Mouse (Mus musculus): ENCODE data around the gene Kcnq1.

Kcnq1 gene

DNA sequence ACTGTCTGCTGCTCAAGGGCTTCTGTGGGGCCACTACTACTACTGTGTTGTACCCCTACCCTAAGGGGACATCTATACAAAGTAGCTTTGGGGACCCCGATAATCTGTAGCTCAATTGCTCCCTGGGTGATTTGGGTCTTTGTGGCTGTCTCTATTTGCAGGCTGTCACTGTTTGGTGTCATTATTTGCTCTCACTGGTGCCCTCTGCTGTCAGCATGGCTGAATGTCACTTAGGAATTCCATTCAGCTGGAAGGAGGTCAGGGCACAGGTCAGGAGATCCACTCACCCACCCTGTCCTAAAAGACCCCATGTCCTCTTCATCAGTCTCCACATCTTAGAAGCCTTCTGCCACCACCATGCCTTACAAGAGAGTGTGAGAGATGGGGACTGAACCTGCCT, 32.6 kb downstream of the Kcnq1 start:
- DNase-seq: peak; percentile 22

DNA sequence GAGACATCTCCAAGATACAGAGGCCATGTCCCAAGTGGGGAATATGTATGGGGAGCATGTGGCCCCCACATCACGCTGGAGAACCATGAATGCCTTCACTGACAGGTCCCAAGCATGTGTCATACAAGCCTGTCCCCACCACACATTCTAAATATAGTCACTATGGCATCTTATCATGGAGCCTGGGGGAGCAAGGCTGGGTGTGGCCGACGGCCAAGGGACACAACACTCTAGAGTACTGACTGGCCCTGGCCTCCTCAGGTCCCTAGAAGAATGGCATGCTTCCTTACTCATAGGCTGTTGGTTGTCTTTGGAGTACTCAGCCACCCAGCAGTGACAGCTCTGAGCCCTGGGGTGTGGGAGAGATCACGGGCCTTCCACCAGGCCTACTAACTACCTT, 33.8 kb downstream of the Kcnq1 start:
- no peak for DNase-seq

DNA sequence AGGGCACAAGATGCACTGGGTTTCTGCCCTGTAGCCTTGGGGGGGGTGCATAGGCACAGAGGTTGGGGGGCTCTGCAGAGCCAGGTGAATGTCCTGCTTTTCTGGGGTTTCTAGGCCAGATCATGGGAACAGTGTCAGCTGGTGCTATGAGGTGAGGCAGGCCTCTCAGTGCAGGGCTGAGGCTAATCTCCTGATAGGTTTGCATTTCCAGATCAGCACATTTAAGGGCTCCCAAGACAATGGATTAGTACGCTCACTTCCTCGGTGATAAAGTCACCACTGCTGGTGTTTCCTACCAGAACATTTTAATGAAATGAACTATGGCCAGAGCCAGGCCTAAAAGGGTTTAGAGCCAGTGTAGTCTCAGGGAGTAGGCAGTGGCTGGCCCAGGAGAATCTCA, 36.5 kb downstream of the Kcnq1 start:
- no peak for DNase-seq

DNA sequence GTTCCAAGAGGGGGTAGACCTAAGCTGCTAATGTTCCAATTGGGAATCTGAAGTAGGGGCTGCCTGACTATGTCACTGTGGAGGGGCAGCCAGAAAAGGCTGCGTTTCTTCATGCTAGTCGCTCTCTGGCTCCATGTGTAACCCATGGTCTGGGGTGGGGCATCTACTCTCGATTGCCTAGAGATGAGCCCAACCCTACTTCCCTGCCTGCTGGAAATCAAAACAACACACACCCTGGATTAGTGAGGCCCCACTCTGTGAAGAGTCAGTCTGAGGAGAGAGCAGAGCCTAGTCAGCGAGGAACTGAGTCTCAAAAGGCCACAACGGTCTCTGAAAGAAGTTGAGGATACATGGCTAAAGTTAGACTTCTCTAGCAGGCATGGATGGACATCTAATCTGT, 40.9 kb downstream of the Kcnq1 start:
- DNase-seq: no peak

DNA sequence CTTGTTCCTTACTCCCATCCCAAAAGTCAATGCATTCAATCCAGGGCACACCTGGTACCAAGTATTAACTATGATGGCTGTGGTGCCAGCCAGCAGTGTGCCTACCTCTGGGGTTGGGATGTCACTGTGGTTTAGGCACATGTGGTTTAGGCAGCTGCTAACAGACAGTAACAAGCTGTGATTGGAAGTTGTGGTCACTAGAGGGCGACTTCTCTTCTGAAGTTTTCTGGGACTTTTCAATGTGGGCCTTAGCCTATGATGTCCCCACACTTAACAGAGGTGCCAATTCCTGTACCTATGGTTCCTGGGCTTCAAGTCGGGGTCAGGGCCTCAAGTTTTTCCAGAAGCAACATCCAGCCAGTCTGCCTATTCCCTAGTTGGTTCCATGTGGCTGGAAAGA, 45.0 kb downstream of the Kcnq1 start:
- DNase-seq: no peak

DNA sequence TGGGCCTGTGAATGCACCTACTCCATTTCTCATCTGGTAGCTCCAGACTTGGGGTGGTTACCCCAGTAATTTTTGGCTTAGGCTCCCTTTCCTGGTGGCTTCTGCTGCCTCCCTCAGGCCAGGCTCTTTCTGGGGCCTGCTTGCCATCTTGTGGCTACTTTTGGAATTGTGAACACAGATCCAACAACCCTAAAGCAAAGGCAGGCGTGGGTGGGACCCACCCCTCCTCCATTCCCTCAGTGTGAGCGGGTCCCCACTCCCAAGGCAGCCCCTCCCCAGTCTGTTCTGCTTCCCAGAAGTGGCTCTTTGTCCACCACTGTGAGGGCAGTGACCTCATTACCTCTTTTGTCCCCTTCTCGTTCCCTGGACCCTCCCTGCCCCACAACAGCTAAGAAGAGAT, 46.2 kb downstream of the Kcnq1 start:
- DNase-seq: no peak

DNA sequence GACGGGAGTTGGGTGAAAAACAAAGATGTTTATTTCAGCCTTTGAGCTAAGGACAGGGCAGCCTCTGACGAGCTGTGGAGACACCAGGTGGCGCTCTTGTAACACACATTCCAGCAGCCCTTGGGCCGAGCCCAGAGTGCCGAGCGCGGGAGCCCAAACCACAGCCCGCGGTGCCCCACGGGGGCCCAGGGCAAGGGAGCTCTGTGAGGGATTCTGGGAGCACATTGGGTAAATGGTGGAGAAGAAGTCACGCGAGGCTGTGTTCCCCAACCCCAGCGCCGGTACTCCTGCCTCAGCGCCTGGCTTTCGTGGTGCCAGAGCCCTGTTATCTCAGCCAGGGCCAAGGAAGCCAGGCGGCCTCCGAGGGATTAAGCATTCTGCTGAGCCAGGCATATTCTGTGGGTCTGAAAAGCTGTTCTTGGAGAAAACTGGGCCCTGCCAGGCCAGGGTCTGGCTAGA, 47.8 kb downstream of the Kcnq1 start:
- DNase-seq: peak; percentile 55

DNA sequence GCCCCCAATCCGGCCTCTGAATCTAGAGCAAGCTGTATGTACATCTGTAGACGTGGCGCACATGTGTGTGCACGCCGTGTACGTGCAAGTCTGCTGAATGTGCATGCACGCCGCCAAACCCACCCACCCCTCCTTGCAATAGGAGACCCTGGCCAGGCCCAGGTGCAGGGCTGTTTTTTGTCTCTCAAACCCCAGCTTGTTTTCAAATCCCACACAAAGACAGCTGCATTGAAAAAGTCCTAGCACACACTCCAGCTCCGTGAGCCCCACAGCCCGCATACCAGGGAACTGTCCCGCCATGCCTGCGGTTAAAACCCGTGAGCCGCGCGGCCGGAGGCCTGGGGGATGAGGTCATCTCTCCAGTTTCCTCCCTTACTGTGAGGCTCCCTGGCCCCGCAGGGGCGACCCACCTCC, 48.3 kb downstream of the Kcnq1 start:
- DNase-seq: no peak

DNA sequence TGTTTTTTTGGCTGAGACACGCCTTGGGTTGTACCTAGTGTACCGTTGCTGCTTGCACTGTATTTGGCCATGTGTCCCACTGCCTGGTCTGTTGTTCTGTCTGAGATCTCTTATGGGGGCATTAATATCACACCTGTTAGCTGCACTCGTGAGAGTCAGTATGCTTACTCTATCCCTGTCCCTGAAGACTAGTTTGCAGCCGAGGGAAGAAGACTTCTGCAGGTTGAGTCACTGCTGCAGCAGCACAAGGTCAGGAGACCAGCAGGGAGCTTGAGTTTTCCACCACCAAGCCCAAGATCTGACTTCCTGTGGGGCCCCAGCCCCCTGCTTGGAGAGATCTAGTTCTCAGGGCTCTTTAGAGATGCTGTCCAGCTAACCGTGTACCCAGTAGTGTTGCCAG, 49.1 kb downstream of the Kcnq1 start:
- no peak for DNase-seq

DNA sequence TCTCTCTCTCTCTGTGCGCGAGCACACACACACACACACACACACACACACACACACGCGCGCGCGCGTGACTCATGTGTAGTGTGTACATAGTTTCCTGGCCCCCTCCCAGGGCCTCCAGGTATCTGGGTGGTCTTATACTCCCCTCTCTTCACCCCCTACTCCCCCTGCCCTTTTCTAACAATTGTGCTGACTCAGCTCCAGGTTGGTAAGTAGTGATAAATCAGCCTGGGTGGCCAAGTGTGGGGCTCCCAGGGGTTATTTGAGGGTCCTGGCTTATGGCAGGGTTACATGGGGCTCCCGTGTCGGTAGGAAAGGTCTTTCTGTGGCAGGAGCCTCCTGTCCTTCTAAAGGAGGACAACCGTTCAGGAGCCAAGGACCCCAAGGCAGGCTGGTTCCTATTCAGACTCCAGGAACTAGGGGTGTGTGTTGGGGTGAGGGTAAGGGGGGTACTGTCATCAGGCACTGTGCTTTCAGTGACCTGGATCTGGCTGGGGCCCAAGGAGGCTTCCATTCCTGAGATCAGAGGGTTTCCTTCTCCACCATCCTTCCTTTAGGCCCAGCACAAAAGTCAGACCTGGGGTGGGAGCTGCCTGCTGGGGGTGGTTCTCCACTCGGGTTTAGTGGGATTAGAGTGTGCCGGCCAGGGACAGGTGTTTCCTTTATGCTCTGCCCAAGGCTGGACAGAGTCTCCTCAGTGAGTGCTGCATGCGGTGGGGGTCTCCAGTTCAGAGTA, 52.7 kb downstream of the Kcnq1 start:
- no peak for DNase-seq

DNA sequence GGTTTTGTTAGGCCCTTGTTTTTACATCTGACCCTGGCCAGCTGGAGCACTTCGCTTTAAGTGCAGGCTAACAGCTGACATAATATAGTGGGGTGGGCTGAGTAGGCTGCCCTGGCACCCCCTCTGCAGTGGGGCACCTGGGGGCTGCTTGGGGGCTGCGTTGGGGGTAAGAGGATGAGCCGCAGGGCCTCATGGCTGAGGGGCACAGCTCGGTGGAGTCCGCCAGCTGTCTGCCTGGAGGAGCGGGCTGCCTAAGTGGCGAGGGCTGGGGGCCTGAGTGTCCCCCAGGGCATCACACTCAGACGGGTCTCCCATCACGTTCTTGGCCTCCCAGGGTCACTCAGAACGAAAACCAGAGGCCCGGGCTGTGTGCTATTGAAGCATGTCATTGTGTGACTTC, 53.3 kb downstream of the Kcnq1 start:
- no peak for DNase-seq

DNA sequence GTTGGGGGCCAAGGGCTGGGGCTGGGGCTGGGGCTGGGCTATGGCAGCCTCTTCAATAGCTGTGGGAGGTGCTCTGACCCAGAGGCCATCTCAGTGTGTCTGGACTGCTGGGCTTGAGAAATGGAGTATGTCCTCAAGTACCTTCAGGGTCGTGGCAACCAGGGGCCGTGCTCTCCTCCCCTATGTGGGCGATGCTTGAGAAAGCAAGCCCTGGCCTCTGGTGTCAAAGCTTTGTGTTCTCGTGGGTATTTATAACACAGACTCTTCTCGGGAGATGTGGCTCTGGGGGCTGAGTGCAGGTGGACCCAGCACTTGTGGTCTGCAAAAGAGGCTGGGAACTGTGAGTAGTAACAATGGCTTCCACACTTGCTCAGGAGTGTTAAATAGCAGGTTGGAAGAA, 53.9 kb downstream of the Kcnq1 start:
- no peak for DNase-seq

DNA sequence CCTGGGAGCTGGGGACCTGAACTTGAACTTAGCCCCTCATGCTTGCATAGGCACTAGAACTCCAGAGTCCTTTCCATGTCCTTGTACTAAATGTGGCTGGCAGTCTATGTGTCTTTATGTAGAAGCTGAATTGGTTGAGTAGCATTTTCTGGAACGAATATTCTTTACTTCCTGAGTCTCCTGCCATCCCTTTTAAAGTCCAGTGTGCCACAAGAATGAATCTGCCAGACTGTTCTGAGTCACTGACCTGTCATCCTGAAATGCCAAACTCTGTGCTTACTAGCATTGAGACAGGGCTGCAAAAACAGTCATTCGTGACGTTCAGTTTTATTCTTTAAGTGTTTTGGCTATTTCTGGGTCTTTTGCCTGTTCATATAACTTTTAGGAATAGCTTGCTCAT, 55.9 kb downstream of the Kcnq1 start:
- no peak for DNase-seq

DNA sequence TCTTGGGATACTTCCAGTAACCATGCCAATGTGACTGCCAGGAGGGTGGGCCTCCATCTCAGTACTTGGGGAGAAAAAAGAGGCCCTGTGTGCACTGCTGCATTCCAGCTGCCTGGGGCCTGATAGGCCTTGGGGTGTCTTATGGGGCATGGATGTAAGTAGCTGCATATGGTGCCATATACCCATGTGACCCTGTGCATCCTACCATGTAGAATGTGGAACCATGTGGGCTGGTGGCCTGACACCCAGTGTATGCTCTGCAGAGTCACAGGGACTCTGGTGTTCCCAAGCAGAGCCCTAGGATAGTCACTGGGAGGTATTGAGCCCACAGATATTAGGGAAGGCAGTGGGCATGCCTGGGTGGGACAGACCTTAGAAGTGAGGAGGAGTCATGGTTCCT, 57.9 kb downstream of the Kcnq1 start:
- DNase-seq: no peak

DNA sequence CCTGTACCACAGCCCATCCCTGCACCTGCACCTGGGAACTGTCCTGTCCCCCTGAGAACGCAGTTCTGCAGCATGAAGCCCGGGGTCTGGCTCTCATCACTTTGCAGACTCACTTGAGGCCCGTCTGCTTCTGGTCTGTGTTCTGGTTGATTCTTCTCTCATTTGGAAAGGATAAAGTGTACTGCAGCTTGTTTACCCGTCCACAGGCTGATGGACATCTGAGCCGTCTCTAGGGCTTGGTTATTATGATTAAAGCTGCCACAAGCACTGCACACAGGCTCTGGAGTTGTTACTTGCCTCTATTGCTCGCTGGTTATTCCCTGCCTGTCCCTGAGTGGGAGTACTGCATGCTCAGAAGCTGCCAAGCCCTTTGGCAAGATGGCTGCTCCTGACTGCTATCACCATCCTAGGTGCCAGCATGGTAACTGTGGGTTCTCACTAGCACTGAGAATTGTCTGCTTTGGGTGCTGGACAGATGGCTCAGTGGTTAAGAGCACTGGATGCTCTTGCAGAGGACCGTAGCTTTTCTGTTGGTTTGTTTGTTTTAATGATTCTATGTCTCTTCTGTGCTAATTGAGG, 59.6 kb downstream of the Kcnq1 start:
- peak; percentile 49 for DNase-seq

DNA sequence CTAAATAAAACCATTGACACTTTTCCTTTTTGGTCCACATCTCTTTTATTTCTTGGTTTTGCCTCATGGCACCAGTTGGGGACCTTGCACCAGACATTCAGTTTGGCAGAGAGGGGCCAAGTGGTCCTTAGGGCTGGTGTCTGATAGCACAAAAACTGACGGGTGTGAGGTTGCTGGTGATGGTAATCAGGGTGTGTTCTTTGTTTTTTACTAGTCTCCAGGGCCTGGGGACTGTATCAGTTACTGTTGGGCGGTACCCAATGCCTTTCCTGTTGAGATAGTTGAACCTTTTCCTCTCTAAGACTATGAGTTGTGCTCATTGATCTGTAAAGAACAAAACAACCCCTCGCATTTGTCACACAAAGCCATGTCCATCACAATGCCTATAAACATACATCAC, 61.1 kb downstream of the Kcnq1 start:
- no peak for DNase-seq

DNA sequence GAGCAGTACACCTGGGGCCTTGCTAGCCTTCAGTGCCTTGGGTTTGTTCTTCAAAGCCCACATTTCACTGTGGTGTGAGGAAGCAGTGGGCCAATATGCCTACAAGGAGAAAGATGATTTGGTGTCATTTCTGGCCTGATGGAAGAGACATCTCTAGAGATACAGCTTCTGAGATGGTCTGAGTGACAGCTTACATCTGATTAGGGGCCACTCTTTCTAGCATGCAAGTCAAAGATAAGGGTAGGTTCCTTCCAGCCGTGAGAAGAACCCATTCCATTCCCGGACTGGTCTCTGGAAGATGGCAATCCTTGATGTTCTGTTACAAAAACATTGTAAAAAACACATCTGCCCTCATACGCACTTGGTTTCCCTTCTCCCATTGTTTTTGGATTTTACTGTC, 63.2 kb downstream of the Kcnq1 start:
- no peak for DNase-seq

DNA sequence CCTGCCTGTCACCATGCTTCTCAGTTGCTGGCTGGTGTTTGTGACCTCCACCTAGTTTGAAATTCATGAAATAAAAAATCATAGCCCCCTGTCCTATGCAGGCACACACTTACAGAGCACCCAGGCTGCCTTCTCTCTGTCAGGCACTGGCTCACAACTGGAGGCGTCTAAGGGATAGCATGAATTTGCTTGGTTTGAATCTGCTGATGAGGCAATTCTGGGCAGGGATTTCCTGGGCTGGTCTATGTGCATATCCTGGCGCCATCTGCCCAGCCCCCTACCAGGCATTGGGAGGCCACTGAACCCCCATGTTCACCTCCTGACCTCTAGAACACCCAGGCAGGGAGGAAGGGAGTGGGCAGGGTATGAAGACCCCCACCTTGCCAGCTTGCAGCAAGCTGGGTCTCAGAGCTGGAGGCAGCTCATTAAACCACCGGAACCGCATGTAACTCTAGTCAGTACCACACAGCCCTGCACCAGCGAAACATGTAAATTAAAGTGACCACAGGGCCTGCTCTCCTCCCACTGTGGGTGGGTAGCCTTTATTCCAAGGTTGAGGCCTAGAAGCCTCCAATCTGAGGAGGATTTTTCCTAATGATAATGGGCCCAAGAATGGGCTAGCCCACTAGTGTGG, 66.9 kb downstream of the Kcnq1 start:
- no peak for DNase-seq

DNA sequence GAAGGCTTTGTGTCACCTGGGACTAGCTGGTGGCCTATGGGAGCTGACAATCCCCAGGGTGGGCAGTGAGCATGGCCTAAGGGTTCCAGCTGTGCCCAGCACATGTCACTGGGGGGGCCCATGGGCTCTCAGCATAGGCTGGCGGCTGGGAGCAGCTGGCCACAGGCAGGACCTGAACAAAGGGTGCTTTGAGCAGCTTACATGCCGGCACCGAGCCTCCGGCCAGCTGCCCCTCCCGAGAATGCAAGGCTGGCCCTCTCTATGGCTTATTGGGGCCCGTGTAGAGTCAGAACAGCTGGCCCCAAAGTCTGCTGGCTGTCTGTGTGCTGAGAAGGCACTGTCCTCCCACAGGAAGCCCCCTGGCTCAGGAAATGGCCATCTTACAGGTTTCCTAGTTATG, 68.5 kb downstream of the Kcnq1 start:
- peak; percentile 54 for DNase-seq

DNA sequence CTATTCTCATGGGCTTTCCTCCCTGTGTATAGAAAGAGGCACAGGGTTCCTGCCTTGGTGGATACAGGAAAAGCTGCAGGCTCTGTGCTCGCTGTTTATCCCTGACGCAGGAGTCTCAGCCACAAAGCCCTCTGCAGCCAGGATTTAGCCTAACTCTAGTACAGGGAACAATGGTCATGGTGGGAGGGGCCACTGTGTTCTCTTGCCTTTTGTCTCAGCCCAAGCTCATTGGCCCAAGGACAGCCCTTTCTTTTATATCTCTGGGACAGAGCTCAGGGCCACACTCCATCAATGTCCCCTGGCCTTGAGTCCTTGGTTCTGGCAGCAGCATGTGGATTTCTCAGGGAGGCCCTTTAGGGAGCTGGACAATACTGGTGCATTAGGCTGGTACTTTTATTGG, 72.7 kb downstream of the Kcnq1 start:
- DNase-seq: no peak

DNA sequence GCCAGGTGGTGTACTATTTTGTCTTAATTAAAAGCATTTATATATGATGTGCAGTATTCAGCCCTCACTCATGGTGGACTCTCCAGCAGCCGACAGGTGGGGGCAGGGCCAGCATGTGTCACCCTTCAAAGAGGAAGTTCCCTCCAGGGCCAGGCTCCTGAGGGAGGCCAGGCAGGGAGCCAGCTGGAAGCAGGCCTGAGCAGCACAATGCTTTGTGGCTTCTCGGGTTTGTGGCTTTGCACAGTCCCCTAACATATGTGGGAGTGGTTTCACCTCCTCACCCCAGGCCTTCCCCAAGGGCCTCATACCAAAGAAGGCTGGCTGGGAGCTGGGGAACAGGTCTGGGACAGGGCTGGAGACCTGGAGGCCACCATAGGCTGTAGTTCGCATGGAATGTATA, 74.6 kb downstream of the Kcnq1 start:
- peak; percentile 22 for DNase-seq

DNA sequence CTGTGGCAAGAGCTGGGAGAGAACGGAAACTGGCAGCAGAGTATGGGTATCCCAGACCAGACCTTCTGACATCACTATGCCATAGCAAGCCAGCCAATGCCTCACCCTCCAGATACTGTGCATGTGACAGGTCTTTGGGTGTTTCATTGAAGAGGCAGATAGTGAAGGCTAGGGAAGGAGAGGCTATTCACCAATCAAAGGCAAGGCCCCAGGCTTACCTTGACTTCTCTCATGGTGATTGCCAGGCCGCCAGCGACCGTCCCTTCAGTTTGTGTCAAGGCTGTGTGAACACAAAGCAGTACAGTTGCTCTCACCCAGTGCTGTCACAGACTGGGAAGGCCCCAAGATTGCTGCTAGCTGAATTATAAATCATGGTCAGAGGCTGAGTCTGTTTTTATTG, 75.1 kb downstream of the Kcnq1 start:
- no peak for DNase-seq

DNA sequence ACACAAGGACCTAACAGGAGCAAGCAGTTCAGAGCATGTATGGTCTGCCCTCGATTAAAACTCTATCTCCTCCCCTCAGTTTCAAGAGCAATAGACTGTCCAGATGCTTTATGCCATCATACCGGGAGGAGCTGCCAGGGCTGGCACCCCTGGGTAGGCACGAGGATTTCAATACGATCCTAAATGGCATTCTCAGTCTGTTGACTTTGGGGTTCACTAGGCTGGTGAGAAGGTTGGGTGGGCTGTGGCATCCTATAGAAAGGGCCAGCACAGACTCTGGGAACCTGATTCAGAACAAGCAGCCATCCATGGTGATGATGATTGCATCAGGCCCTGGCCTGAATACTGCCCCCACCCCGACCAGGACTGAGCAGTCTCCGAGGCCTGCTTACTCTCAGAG, 79.3 kb downstream of the Kcnq1 start:
- no peak for DNase-seq

DNA sequence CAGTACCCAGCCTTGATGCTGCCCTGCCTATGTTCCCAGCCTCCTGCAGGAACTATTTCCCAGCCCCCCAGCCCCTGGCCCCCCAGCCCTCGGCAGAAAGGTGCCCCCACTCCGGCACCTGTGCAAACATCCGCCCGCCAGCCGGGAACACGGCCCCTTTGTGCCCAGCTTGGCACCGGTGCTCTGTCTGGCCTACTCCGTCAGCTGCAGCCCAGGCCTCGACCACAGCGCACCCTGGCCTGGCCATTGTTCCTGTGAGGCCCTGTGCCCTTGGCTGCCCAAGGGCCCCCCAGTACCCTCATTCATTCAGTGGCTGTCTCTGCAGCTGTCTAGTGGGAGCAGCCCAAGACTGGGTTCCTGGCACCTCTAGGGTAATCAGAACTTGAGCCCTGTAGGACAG, 80.2 kb downstream of the Kcnq1 start:
- DNase-seq: no peak

DNA sequence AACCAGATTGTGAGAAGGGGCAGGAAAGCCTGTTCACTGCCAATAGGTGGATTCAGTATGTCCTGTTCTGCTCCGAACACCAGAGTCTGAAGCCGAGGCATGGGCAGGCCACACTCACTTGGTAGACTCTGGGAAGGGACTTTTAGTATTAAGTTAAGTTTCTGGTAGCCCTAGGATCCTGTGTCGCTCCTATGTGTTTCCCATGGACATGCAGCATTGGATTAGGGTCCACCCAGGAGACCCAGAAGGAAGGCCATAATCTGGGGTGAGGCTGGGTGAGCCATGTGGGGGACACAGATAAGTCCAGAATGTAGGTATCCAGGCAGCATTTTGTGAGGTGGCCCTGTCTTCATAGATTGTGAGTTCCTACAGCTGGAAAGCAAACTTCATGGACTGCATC, 81.0 kb downstream of the Kcnq1 start:
- DNase-seq: no peak

Measured in layer of hippocampus, adult 9-11 months (tissue).